Comparison of ENCODE assay signal across 8 mouse cellular contexts in genomic region chr4:83051634-83052577, GRCm38 (mm10). TPM values are rescaled to one million over a fixed set of nuclear protein-coding genes. Genes with fewer than 3 reads are reported as not detected.
DNase-seq lines count a peak whose midpoint lies in the region; ATAC-seq lines count a peak whose summit lies in the region.

Frem1 (minus strand) TSS chr4:83052339.

- peaks cover 4% of the 10 kb centered on the region; the same call in 1 of the 2 replicates for H3K27me3 ChIP-seq in forebrain, embryonic 15.5 days
- H3K27me3 ChIP-seq in stomach, embryonic 16.5 days (ENCODE audit: control insufficient read depth, insufficient read depth, low read length) = no peaks in the 10 kb centered on the region

- 3% methylated on average over 24 of the region's 24 CpGs for WGBS in forebrain, embryonic 15.5 days
- 3% methylated on average over 24 of the region's 24 CpGs for WGBS in stomach, embryonic 16.5 days

- H3K4me2 ChIP-seq in forebrain, embryonic 15.5 days (replicated peaks) = peak within 1 kb of the TSS; percentile 41
- peak within 1 kb of the TSS; percentile 52 for H3K4me2 ChIP-seq in stomach, embryonic 16.5 days (ENCODE audit: low read depth, low read length)

- H3K9me3 ChIP-seq in forebrain, embryonic 15.5 days = no peaks in the 10 kb centered on the region
- H3K9me3 ChIP-seq in stomach, embryonic 16.5 days (replicated peaks; ENCODE audit: control insufficient read depth, low read length) = no peaks in the 10 kb centered on the region

- H3K9ac ChIP-seq in forebrain, embryonic 15.5 days (replicated peaks) = no peak within 1 kb of the TSS
- peak within 1 kb of the TSS; percentile 67 for H3K9ac ChIP-seq in stomach, embryonic 16.5 days (ENCODE audit: low read length)

- peak; percentile 28 to 45 for DNase-seq in cerebellum, postnatal 10 days
- no peak for DNase-seq in cerebellum, postnatal 36 days
- DNase-seq in heart, postnatal 4 days = peak; percentile 69
- DNase-seq in kidney, postnatal 4 days = peak; percentile 83 to 90
- peak; percentile 74 for DNase-seq in mesoderm, embryonic 11.5 days (ENCODE audit: low read depth, low spot score)
- no peak for DNase-seq in thymus, postnatal 0 days (ENCODE audit: low spot score)

- no peak within 1 kb of the TSS for H3K27ac ChIP-seq in forebrain, embryonic 15.5 days (replicated peaks)
- peak within 1 kb of the TSS; percentile 87 for H3K27ac ChIP-seq in stomach, embryonic 16.5 days (ENCODE audit: low read length)

- H3K4me1 ChIP-seq in forebrain, embryonic 15.5 days = peaks cover 15% of the 10 kb centered on the region
- H3K4me1 ChIP-seq in stomach, embryonic 16.5 days (ENCODE audit: control insufficient read depth, insufficient read depth, low read length) = peaks cover 14% of the 10 kb centered on the region

- ATAC-seq in forebrain, embryonic 15.5 days (replicated peaks) = peak; percentile 76
- peak; percentile 89 for ATAC-seq in stomach, embryonic 16.5 days (ENCODE audit: insufficient read depth, low FRiP score)

- peak within 1 kb of the TSS; percentile 22 for H3K4me3 ChIP-seq in forebrain, embryonic 15.5 days
- peak within 1 kb of the TSS; percentile 51 for H3K4me3 ChIP-seq in stomach, embryonic 16.5 days (replicated peaks; ENCODE audit: low read length)

- no peaks in the 10 kb centered on the region for H3K36me3 ChIP-seq in forebrain, embryonic 15.5 days
- no peaks in the 10 kb centered on the region for H3K36me3 ChIP-seq in stomach, embryonic 16.5 days (ENCODE audit: control insufficient read depth, insufficient read depth, low read length)

RNA-seq across cellular contexts. Expression of gene Frem1, which starts in this region (rescaled TPM):
- polyA plus RNA-seq in forebrain, embryonic 15.5 days (2015; fragmentation: Nextera tagmentation; extraction: Ambion mirVana) = 1.7 TPM in 2 replicates
- 1 to 10 TPM; 5.1 to 5.9 TPM for total RNA-seq in heart, postnatal 4 days (2021)
- polyA plus RNA-seq in stomach, embryonic 16.5 days (2015; fragmentation: Nextera tagmentation; extraction: Ambion mirVana) = 10.3 and 11.7 TPM in 2 replicates
- 0.24 and 0.52 TPM in 2 replicates for polyA plus RNA-seq in thymus, postnatal 0 days (2015; fragmentation: Nextera tagmentation; extraction: Ambion mirVana)

Comparison
In these comparisons a context has a peak if more than half of its experiments do, and no peak if none do; other contexts are left out.
1. DNase-seq: peak in cerebellum, postnatal 10 days (2 of 2), heart, postnatal 4 days (single experiment), kidney, postnatal 4 days (2 of 2) and mesoderm, embryonic 11.5 days (single experiment); none in cerebellum, postnatal 36 days (0 of 2) and thymus, postnatal 0 days (single experiment).